Mouse (Mus musculus): ENCODE results near the gene Ssbp2. TPM values are rescaled to one million over a fixed set of nuclear protein-coding genes. Genes with fewer than 3 reads are reported as not detected.

The Ssbp2 gene
- polyA plus RNA-seq, 1 experiment from 2014 or later, result 110 TPM

GRCm38 (mm10) chr13:91508991-91509390, 48.9 kb downstream of the Ssbp2 start:
- DNase-seq (ENCODE audit: low spot score), result no peak
- WGBS, result 73% methylated on average over 1 of the region's 1 CpGs
- Histone ChIP-seq H3K27me3 (ENCODE audit: insufficient read depth, poor library complexity, severe bottlenecking) (no peaks in the 10 kb centered on the region), H3K27ac (0 out of 2 replicates have a peak overlapping the region, but pooled peaks have one; percentile 42), H3K4me3 (no peak overlapping the region), H3K36me3 (no peaks in the 10 kb centered on the region), H3K4me1 (peaks cover 15% of the 10 kb centered on the region), H3K9me3 (no peaks in the 10 kb centered on the region)

GRCm38 (mm10) chr13:91509467-91509866, 49.4 kb downstream of the Ssbp2 start:
- Histone ChIP-seq H3K9me3 (no peaks in the 10 kb centered on the region), H3K27ac (0 out of 2 replicates have a peak overlapping the region, but pooled peaks have one; percentile 42), H3K4me1 (peaks cover 19% of the 10 kb centered on the region), H3K36me3 (no peaks in the 10 kb centered on the region), H3K4me3 (no peak overlapping the region), H3K27me3 (ENCODE audit: insufficient read depth, poor library complexity, severe bottlenecking) (no peaks in the 10 kb centered on the region)
- 15% methylated on average over 2 of the region's 2 CpGs for WGBS
- DNase-seq (ENCODE audit: low spot score), result no peak

GRCm38 (mm10) chr13:91514979-91515378, 54.9 kb downstream of the Ssbp2 start:
- WGBS, result 90% methylated on average over 4 of the region's 4 CpGs
- no peak for DNase-seq (ENCODE audit: low spot score)
- no peaks in the 10 kb centered on the region for H3K27me3 ChIP-seq (ENCODE audit: insufficient read depth, poor library complexity, severe bottlenecking)

GRCm38 (mm10) chr13:91520073-91520750, 60.1 kb downstream of the Ssbp2 start:
- peaks cover 17% of the 10 kb centered on the region for H3K4me1 ChIP-seq
- H3K4me3 ChIP-seq, result no peak overlapping the region
- WGBS, result 18% methylated on average over 4 of the region's 4 CpGs

More at GRCm38 (mm10) chr13:91514979-91515378, 54.9 kb downstream of the Ssbp2 start:
- Histone ChIP-seq H3K4me1 (peaks cover 21% of the 10 kb centered on the region), H3K27ac (no peak overlapping the region), H3K4me3 (no peak overlapping the region), H3K9me3 (no peaks in the 10 kb centered on the region), H3K36me3 (no peaks in the 10 kb centered on the region)

GRCm38 (mm10) chr13:91520968-91521367, 60.9 kb downstream of the Ssbp2 start:
- no peaks in the 10 kb centered on the region for H3K36me3 ChIP-seq
- no peak overlapping the region for H3K27ac ChIP-seq
- peaks cover 17% of the 10 kb centered on the region for H3K4me1 ChIP-seq
- DNase-seq (ENCODE audit: low spot score), result no peak
- no peak overlapping the region for H3K4me3 ChIP-seq
- 92% methylated on average over 1 of the region's 1 CpGs for WGBS
- no peaks in the 10 kb centered on the region for H3K27me3 ChIP-seq (ENCODE audit: insufficient read depth, poor library complexity, severe bottlenecking)
- H3K9me3 ChIP-seq, result no peaks in the 10 kb centered on the region

More at GRCm38 (mm10) chr13:91520073-91520750, 60.1 kb downstream of the Ssbp2 start:
- no peaks in the 10 kb centered on the region for H3K27me3 ChIP-seq (ENCODE audit: insufficient read depth, poor library complexity, severe bottlenecking)
- DNase-seq (ENCODE audit: low spot score), result no peak
- no peak overlapping the region for H3K27ac ChIP-seq
- H3K9me3 ChIP-seq, result no peaks in the 10 kb centered on the region
- no peaks in the 10 kb centered on the region for H3K36me3 ChIP-seq

- Histone ChIP-seq H3K36me3 (no peaks in the 10 kb centered on the region), H3K27me3 (ENCODE audit: insufficient read depth, poor library complexity, severe bottlenecking) (no peaks in the 10 kb centered on the region), H3K4me1 (no peaks in the 10 kb centered on the region; the same call in 1 of the 2 replicates), H3K27ac (no peak overlapping the region), H3K9me3 (no peaks in the 10 kb centered on the region), H3K4me3 (no peak overlapping the region)
- no peak for DNase-seq (ENCODE audit: low spot score)
- WGBS, result 89% methylated on average over 12 of the region's 12 CpGs
These were observed 66.0 kb downstream of the Ssbp2 start for GRCm38 (mm10) chr13:91526058-91526457.

GRCm38 (mm10) chr13:91529821-91530220, 69.7 kb downstream of the Ssbp2 start:
- no peaks in the 10 kb centered on the region for H3K9me3 ChIP-seq
- 91% methylated on average over 3 of the region's 3 CpGs for WGBS
- no peak for DNase-seq (ENCODE audit: low spot score)

GRCm38 (mm10) chr13:91536711-91537110, 76.6 kb downstream of the Ssbp2 start:
- H3K4me1 ChIP-seq, result no peaks in the 10 kb centered on the region
- no peak overlapping the region for H3K4me3 ChIP-seq
- H3K27me3 ChIP-seq (ENCODE audit: insufficient read depth, poor library complexity, severe bottlenecking), result no peaks in the 10 kb centered on the region
- H3K27ac ChIP-seq, result no peak overlapping the region
- peaks cover 19% of the 10 kb centered on the region for H3K36me3 ChIP-seq
- DNase-seq (ENCODE audit: low spot score), result no peak
- WGBS, result 55% methylated on average over 3 of the region's 3 CpGs
- no peaks in the 10 kb centered on the region for H3K9me3 ChIP-seq

More at GRCm38 (mm10) chr13:91529821-91530220, 69.7 kb downstream of the Ssbp2 start:
- H3K4me3 ChIP-seq, result no peak overlapping the region
- no peak overlapping the region for H3K27ac ChIP-seq
- H3K36me3 ChIP-seq, result peaks cover 16% of the 10 kb centered on the region
- H3K27me3 ChIP-seq (ENCODE audit: insufficient read depth, poor library complexity, severe bottlenecking), result no peaks in the 10 kb centered on the region
- H3K4me1 ChIP-seq, result no peaks in the 10 kb centered on the region

GRCm38 (mm10) chr13:91540145-91541068, 80.3 kb downstream of the Ssbp2 start:
- Histone ChIP-seq H3K27ac (no peak overlapping the region), H3K27me3 (ENCODE audit: insufficient read depth, poor library complexity, severe bottlenecking) (no peaks in the 10 kb centered on the region), H3K4me3 (no peak overlapping the region), H3K9me3 (no peaks in the 10 kb centered on the region), H3K4me1 (no peaks in the 10 kb centered on the region), H3K36me3 (peaks cover 2% of the 10 kb centered on the region; the same call in 1 of the 2 replicates)
- DNase-seq (ENCODE audit: low spot score), result no peak
- WGBS, result 84% methylated on average over 2 of the region's 2 CpGs

GRCm38 (mm10) chr13:91541069-91541429, 81.0 kb downstream of the Ssbp2 start:
- H3K27ac ChIP-seq, result no peak overlapping the region
- 90% methylated on average over 6 of the region's 6 CpGs for WGBS

GRCm38 (mm10) chr13:91543555-91543954, 83.5 kb downstream of the Ssbp2 start:
- H3K27me3 ChIP-seq (ENCODE audit: insufficient read depth, poor library complexity, severe bottlenecking), result no peaks in the 10 kb centered on the region
- no peak overlapping the region for H3K4me3 ChIP-seq
- H3K36me3 ChIP-seq, result peaks cover 2% of the 10 kb centered on the region; the same call in 1 of the 2 replicates
- no peaks in the 10 kb centered on the region for H3K4me1 ChIP-seq
- H3K27ac ChIP-seq, result no peak overlapping the region
- 81% methylated on average over 5 of the region's 5 CpGs for WGBS
- no peaks in the 10 kb centered on the region for H3K9me3 ChIP-seq
- DNase-seq (ENCODE audit: low spot score), result no peak

More at GRCm38 (mm10) chr13:91541069-91541429, 81.0 kb downstream of the Ssbp2 start:
- Histone ChIP-seq H3K4me1 (no peaks in the 10 kb centered on the region), H3K4me3 (no peak overlapping the region), H3K36me3 (peaks cover 2% of the 10 kb centered on the region; the same call in 1 of the 2 replicates), H3K9me3 (no peaks in the 10 kb centered on the region), H3K27me3 (ENCODE audit: insufficient read depth, poor library complexity, severe bottlenecking) (no peaks in the 10 kb centered on the region)
- DNase-seq (ENCODE audit: low spot score), result no peak

GRCm38 (mm10) chr13:91564047-91564446, 104.0 kb downstream of the Ssbp2 start:
- 59% methylated on average over 6 of the region's 6 CpGs for WGBS
- no peaks in the 10 kb centered on the region for H3K36me3 ChIP-seq
- no peak overlapping the region for H3K27ac ChIP-seq
- no peaks in the 10 kb centered on the region for H3K9me3 ChIP-seq
- H3K4me1 ChIP-seq, result peaks cover 7% of the 10 kb centered on the region
- H3K4me3 ChIP-seq, result no peak overlapping the region
- DNase-seq (ENCODE audit: low spot score), result no peak
- H3K27me3 ChIP-seq (ENCODE audit: insufficient read depth, poor library complexity, severe bottlenecking), result no peaks in the 10 kb centered on the region

- Histone ChIP-seq H3K4me1 (peaks cover 6% of the 10 kb centered on the region), H3K27ac (no peak overlapping the region), H3K27me3 (ENCODE audit: insufficient read depth, poor library complexity, severe bottlenecking) (no peaks in the 10 kb centered on the region), H3K4me3 (no peak overlapping the region), H3K36me3 (no peaks in the 10 kb centered on the region), H3K9me3 (no peaks in the 10 kb centered on the region)
- no peak for DNase-seq (ENCODE audit: low spot score)
- 84% methylated on average over 6 of the region's 6 CpGs for WGBS
These were observed 104.7 kb downstream of the Ssbp2 start for GRCm38 (mm10) chr13:91564755-91565154.

Measured in heart, embryonic 10.5 days (tissue).